Mouse (Mus musculus) heart, embryonic 13.5 days (tissue): ENCODE measurements around the gene Prickle2. TPM values are rescaled to one million over a fixed set of nuclear protein-coding genes. Genes with fewer than 3 reads are reported as not detected.
A peak's percentile ranks its signal among the peaks of the same experiment; 100 is the strongest.

ENCODE experiments used
- ATAC-seq: fragments of 200-750 bp; cut with Nextera tagmentation; 2 replicates; pipeline ENCODE4 v1.8.0; 2017; ENCODE audit warnings: moderate TSS enrichment; ENCODE audit not compliant: insufficient number of reproducible peaks, low FRiP score, low TSS enrichment; ENCODE audit errors: extremely low read depth
- H3K27ac ChIP-seq: fragments of 300-500 bp; sonication (generic); replicated peaks from 2 replicates; pipeline ENCODE4 v1.5.1; 2015; ENCODE audit warnings: moderate library complexity, mild to moderate bottlenecking, inconsistent platforms
- H3K27me3 ChIP-seq: fragments of 300-500 bp; sonication (generic); replicated peaks from 2 replicates; pipeline ENCODE4 v1.6.1; 2015; ENCODE audit warnings: mild to moderate bottlenecking, inconsistent platforms
- H3K36me3 ChIP-seq: fragments of 300-500 bp; sonication (generic); 2 replicates; pipeline ENCODE4 v1.6.1; 2015; ENCODE audit warnings: mild to moderate bottlenecking, inconsistent platforms
- H3K4me1 ChIP-seq: fragments of 300-500 bp; sonication (generic); 2 replicates; pipeline ENCODE4 v1.6.1; 2015; ENCODE audit warnings: inconsistent platforms
- H3K4me2 ChIP-seq: fragments of 300-500 bp; sonication (generic); 2 replicates; pipeline ENCODE4 v1.6.1; 2015; ENCODE audit warnings: inconsistent platforms, mild to moderate bottlenecking, moderate library complexity
- H3K4me3 ChIP-seq: fragments of 300-500 bp; sonication (generic); 2 replicates; pipeline ENCODE4 v1.5.1; 2015; ENCODE audit warnings: moderate library complexity, mild to moderate bottlenecking, inconsistent platforms
- H3K9ac ChIP-seq: fragments of 300-500 bp; sonication (generic); 2 replicates; pipeline ENCODE4 v1.6.1; 2015; ENCODE audit warnings: inconsistent platforms, mild to moderate bottlenecking, moderate library complexity
- H3K9me3 ChIP-seq: fragments of 300-500 bp; sonication (generic); 2 replicates; pipeline ENCODE4 v1.6.1; 2016; ENCODE audit warnings: inconsistent platforms
- WGBS: fragments of 180-500 bp; shearing (Covaris S2); methylation state at CpG from one replicate; pipeline ENCODE4 v1.1.7; 2015; ENCODE audit warnings: mixed read lengths; 5-methylcytosine and 5-hydroxymethylcytosine counted together
- polyA plus RNA-seq: library from polyadenylated mRNA; unstranded; fragments of >200 nt; fragmentation: Nextera tagmentation; extraction: Ambion mirVana; gene quantifications from 2 replicates; pipeline ENCODE4 v1.2.1, GENCODE M21; 2015

Prickle2 gene
- 5.2 and 5.4 TPM in 2 replicates for polyA plus RNA-seq

DNA sequence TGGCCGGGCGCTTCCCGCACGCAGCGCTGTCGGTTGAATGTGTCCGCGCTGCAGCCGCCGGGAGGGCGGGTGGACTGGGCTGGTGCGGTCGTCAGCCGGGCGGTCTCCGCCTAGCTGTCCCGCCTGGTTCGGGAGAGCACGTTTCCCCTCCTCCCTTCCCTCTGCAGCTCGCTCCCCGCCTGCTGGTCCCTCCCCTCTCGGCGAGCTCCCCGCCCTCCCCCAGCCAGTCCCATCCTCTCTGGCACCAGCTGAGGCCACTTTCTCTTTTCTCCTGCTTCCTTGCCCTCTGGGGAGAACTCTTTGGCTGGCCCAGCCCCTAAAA is at the start of gene Prickle2:
TSS of gene Prickle2 (minus strand) at position 11 of the 322 bp plus-strand sequence.
- Histone ChIP-seq H3K36me3 (no peaks in the 10 kb centered on the region), H3K9me3 (no peaks in the 10 kb centered on the region), H3K27me3 (peaks cover 13% of the 10 kb centered on the region), H3K9ac (peak within 1 kb of the TSS; percentile 88), H3K4me1 (peaks cover 16% of the 10 kb centered on the region), H3K27ac (no peak within 1 kb of the TSS; the same call in 1 of the 2 replicates), H3K4me2 (peak within 1 kb of the TSS; percentile 99), H3K4me3 (peak within 1 kb of the TSS; percentile 79)
- 0% methylated on average over 21 of the region's 24 CpGs for WGBS
- ATAC-seq: peak; percentile 88

DNA sequence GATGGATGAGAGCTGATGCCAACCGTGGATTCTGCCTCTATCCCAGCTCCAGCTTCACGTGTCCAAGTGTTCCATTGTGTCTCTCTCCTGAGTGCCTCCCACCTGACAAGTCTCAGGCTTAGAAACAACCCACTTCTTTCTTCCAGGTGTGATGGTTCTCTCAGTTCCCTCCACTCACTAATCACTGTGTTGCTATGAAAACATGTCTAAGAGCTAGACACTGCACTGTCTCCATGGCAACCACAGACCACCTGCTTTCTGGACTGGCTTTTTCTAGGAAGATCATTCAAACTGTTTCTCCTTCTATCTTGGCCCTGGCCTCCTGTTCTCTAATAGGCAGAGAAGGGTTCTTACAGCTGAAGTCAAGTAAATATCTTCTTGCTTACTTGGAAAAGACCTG is 46.8 kb upstream of the Prickle2 start:
- no peak overlapping the region for H3K9ac ChIP-seq
- H3K27ac ChIP-seq: no peak overlapping the region
- H3K9me3 ChIP-seq: no peaks in the 10 kb centered on the region
- H3K36me3 ChIP-seq: no peaks in the 10 kb centered on the region
- no peak for ATAC-seq
- WGBS: 70% methylated on average over 2 of the region's 2 CpGs
- no peak overlapping the region for H3K4me3 ChIP-seq
- H3K4me1 ChIP-seq: peaks cover 5% of the 10 kb centered on the region
- no peaks in the 10 kb centered on the region for H3K27me3 ChIP-seq
- no peak overlapping the region for H3K4me2 ChIP-seq

DNA sequence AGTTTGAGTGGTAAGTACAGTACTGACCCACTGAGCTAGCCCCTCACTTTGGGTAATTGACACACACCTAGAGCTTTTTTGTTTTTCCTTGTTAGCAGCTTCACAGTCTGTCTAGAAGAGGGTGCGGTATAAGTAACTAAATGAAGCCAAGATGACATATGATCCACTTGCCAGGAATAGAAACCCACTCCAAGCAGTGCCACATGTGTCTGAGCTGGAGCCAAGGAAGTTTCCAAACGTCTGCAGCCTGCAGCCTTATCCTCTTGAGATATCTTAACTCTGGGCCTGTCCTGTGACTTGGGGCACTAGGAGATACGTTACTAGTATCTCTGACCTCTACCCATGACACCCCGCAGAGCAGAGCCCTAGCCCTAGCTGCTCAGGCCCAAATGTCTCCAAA is 43.5 kb upstream of the Prickle2 start:
- no peak for ATAC-seq
- Histone ChIP-seq H3K27ac (no peak overlapping the region), H3K4me3 (no peak overlapping the region), H3K4me1 (peaks cover 5% of the 10 kb centered on the region), H3K36me3 (no peaks in the 10 kb centered on the region), H3K9me3 (no peaks in the 10 kb centered on the region), H3K9ac (no peak overlapping the region), H3K4me2 (no peak overlapping the region), H3K27me3 (no peaks in the 10 kb centered on the region)
- 25% methylated on average over 4 of the region's 4 CpGs for WGBS

DNA sequence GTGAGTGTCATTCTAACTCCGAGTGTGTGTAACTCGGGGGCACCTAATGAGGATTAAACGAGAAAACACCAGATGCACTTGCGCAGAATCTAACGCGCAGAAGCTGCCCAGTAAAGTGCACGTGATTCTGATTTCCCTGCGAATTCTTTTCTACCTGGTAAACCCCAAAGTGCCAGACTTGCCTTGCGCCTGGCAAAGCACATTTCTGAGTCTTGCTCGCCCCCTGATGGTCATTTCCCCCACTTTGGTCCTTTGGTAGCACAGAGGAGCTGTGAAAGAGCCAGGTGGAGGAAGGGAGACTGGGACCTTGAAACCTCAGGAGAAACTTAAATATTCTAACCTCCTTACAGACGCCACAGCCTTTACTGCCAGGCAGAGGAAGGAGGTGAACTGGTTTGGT is 37.6 kb upstream of the Prickle2 start:
- H3K9me3 ChIP-seq: no peaks in the 10 kb centered on the region
- H3K4me3 ChIP-seq: no peak overlapping the region
- WGBS: 12% methylated on average over 11 of the region's 11 CpGs
- H3K9ac ChIP-seq: no peak overlapping the region
- no peaks in the 10 kb centered on the region for H3K27me3 ChIP-seq
- H3K27ac ChIP-seq: no peak overlapping the region
- H3K36me3 ChIP-seq: no peaks in the 10 kb centered on the region
- peak overlapping the region; percentile 60 for H3K4me2 ChIP-seq
- H3K4me1 ChIP-seq: no peaks in the 10 kb centered on the region; the same call in 1 of the 2 replicates
- no peak for ATAC-seq

DNA sequence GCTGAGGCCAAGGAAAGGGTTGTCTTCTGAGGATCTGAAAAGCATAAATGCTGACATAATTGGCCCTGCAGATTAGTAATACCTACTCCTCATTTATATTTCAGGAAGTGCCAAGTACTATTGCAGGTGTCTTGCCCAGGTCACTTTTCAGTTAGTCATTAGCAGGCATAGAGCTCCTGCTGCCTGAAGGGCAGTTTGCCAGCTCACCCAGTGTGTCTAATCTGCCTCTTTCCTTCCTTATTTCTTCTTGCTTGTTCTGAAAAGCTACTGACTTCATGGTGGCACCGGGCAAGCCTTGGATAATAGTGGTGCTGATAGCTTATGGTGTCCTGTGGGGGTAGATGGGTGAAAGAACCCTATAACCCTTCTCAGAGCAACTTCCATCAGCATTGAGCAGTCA is 31.2 kb upstream of the Prickle2 start:
- Histone ChIP-seq H3K27ac (no peak overlapping the region), H3K9ac (no peak overlapping the region), H3K4me2 (no peak overlapping the region), H3K27me3 (no peaks in the 10 kb centered on the region), H3K4me3 (no peak overlapping the region), H3K36me3 (no peaks in the 10 kb centered on the region), H3K4me1 (no peaks in the 10 kb centered on the region), H3K9me3 (peaks cover 9% of the 10 kb centered on the region)
- no peak for ATAC-seq
- WGBS: 83% methylated on average over 1 of the region's 1 CpGs

DNA sequence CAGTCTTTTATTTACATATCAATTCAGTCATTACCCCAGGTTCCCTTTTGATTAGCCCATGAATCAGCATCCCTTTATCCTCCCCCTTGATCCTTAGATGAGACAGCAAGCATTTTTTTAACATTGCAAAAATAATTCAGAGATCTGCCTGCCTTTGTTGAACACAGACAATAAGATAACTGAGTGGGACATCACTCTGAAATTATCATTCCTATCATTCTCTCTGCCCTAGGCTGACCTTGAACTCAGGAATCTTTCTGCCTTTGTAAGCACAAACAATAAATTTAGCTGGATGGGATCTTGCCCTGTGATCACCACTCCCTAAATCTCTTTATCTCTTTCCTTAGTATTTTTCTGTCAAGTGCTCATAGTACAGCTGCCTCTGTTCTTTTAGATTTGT is 27.7 kb upstream of the Prickle2 start:
- Histone ChIP-seq H3K4me3 (no peak overlapping the region), H3K9me3 (peaks cover 9% of the 10 kb centered on the region), H3K27me3 (no peaks in the 10 kb centered on the region), H3K36me3 (no peaks in the 10 kb centered on the region), H3K4me1 (peaks cover 2% of the 10 kb centered on the region; the same call in 1 of the 2 replicates), H3K27ac (no peak overlapping the region), H3K4me2 (no peak overlapping the region), H3K9ac (no peak overlapping the region)
- no peak for ATAC-seq

DNA sequence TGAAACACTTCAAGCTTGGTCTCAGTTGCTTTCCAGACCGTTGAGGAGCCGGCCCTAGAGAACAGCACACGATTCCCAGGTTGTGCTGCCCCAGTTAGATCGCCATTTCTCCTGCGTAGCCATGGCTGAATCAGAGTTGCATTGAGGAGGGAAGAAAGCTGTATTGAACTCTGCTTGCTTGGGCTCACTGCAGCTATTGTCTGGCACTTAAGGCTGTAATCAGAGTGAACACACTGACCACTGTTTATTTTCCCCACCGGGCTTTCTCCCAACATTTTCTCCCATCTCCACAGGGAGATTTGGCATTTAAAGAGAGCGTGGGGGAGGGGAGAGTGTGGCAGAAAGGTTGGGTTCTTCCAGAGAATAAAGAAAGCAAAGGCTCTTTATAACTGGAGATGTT is 22.6 kb upstream of the Prickle2 start:
- ATAC-seq: no peak
- Histone ChIP-seq H3K36me3 (no peaks in the 10 kb centered on the region), H3K4me3 (no peak overlapping the region), H3K4me2 (peak overlapping the region; percentile 46), H3K27ac (no peak overlapping the region), H3K9ac (peak overlapping the region; percentile 59; the same call in 1 of the 2 replicates), H3K9me3 (no peaks in the 10 kb centered on the region), H3K27me3 (no peaks in the 10 kb centered on the region), H3K4me1 (peaks cover 16% of the 10 kb centered on the region)
- WGBS: 35% methylated on average over 7 of the region's 7 CpGs

DNA sequence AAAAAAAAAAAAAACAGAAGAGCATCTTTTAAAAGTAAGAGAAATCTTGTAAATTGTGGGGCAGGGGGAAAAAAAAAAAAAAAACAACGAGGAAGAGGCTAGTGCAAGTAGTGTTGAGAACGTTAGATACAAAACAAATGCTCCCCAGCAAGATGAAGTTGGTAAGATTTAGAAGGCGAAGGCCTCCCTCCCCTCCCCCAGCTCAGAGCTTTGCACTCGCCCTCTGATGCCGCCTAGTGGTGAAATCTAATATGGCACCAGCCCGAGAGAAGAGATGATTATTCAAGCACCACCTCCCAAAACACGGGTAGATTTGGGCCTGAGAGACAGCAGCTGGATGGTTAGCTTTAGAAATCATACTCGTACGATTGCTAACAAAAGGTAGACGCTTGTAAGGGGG is 22.1 kb upstream of the Prickle2 start:
- Histone ChIP-seq H3K9me3 (no peaks in the 10 kb centered on the region), H3K9ac (peak overlapping the region; percentile 59; the same call in 1 of the 2 replicates), H3K4me3 (no peak overlapping the region), H3K4me2 (peak overlapping the region; percentile 46), H3K27ac (no peak overlapping the region), H3K4me1 (peaks cover 16% of the 10 kb centered on the region), H3K27me3 (no peaks in the 10 kb centered on the region), H3K36me3 (no peaks in the 10 kb centered on the region)
- 3% methylated on average over 10 of the region's 10 CpGs for WGBS
- ATAC-seq: no peak

DNA sequence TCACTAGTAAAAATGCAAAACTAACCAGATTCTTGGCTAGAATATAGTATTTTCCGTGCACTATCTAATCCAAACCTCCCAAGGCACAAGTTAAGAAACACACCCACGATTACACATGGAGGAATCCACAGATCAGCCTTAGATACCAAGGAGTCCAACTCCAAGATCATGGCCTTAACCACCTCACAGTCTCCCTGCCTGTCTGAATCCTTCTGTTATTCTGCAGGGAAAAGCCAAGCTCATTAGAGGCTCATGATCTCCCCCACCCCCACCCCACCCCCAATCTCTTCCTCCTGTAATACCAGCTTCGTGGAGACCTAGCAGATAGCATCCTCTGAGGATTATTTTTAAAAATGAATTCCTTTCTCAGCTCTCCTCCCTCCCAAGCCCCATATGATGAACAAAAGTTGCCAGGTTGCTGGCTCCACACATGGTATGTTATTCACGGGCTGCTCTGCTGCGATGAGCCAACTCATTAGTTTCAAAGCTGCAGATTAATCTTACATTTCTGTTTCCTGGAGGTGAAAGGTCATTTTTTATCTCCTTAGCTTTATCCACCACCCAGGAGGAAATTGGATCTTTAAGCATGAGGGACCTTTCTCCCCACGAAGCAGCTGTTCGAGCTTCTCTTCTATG is 21.5 kb upstream of the Prickle2 start:
- H3K9ac ChIP-seq: no peak overlapping the region
- H3K27me3 ChIP-seq: no peaks in the 10 kb centered on the region
- H3K36me3 ChIP-seq: no peaks in the 10 kb centered on the region
- no peak overlapping the region for H3K4me2 ChIP-seq
- H3K4me1 ChIP-seq: peaks cover 16% of the 10 kb centered on the region
- WGBS: 19% methylated on average over 7 of the region's 7 CpGs
- ATAC-seq: no peak
- H3K9me3 ChIP-seq: no peaks in the 10 kb centered on the region
- no peak overlapping the region for H3K27ac ChIP-seq
- H3K4me3 ChIP-seq: no peak overlapping the region

DNA sequence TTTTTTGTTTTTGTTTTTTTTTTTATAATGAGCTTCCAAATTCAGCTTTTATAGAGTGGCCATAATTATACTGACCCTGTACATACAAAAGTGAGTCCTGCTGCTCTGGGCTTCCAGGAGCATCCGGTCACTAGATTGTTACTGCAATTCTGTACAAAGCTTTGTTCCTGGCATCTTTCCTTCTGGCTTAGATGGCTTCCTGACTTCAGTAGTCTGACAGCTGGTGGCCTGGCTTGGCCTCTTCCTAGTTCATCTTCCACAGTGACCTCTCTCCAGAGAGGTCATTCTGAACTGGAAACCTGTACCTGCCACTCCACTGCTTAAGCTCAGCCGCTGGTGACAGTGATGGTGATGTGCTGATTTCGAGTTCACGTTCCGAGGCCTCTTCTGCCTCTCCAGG is 20.2 kb upstream of the Prickle2 start:
- Histone ChIP-seq H3K27ac (no peak overlapping the region), H3K27me3 (no peaks in the 10 kb centered on the region), H3K36me3 (no peaks in the 10 kb centered on the region), H3K4me1 (peaks cover 16% of the 10 kb centered on the region), H3K9ac (no peak overlapping the region), H3K9me3 (no peaks in the 10 kb centered on the region), H3K4me2 (no peak overlapping the region), H3K4me3 (no peak overlapping the region)
- no peak for ATAC-seq
- 62% methylated on average over 5 of the region's 5 CpGs for WGBS

DNA sequence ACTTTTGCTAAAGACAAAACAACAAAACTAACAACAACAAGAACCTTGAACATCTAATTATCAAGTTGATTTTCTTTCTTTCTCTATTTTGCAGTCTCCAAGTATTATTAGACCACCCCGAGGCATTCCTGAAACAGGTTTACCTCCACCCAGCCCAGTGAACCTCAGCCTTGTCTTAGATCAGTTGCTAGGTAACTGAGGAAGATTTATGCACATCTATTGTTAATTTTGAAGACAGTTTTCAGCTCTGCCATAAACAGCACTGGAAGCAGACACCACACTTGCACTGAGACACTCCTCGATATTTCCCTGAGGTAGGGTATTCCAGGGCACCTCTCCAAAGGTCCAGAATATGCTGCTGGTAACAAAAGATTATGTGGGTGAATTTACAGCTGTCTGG is 18.4 kb upstream of the Prickle2 start:
- H3K4me2 ChIP-seq: no peak overlapping the region
- H3K27me3 ChIP-seq: no peaks in the 10 kb centered on the region
- H3K27ac ChIP-seq: no peak overlapping the region
- H3K36me3 ChIP-seq: no peaks in the 10 kb centered on the region
- peaks cover 16% of the 10 kb centered on the region for H3K4me1 ChIP-seq
- H3K9me3 ChIP-seq: no peaks in the 10 kb centered on the region
- no peak overlapping the region for H3K4me3 ChIP-seq
- 69% methylated on average over 2 of the region's 2 CpGs for WGBS
- no peak overlapping the region for H3K9ac ChIP-seq
- ATAC-seq: no peak

DNA sequence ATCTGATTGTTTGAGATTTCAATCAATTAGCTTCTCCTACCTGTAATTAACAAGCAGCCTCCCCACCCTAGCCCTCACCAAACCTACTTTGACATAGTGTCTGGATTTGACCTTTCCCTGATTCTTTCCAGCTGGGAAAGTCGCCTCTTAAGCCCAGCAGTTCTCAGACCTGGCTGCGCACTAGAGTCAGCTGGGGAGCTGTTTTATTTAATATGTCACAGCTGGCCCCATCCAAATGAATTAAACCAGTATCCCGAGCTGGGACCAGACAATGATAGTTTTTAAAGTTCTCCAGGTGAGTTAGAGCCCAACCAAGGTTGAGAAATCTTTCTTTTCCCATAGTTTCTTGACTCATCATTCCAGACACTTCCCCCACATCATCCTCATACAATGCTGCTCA is 9.9 kb upstream of the Prickle2 start:
- Histone ChIP-seq H3K9me3 (peaks cover 2% of the 10 kb centered on the region; the same call in 1 of the 2 replicates), H3K9ac (no peak overlapping the region), H3K36me3 (no peaks in the 10 kb centered on the region), H3K4me2 (no peak overlapping the region), H3K27me3 (no peaks in the 10 kb centered on the region), H3K4me3 (no peak overlapping the region), H3K27ac (no peak overlapping the region), H3K4me1 (no peaks in the 10 kb centered on the region)
- no peak for ATAC-seq
- WGBS: 55% methylated on average over 3 of the region's 3 CpGs
